Mouse (Mus musculus): ENCODE results near the gene Trpm2.

GRCm38 (mm10) chr10:77974323-77974722 lies 4.0 kb upstream of the Trpm2 start:
- TF ChIP-seq CTCF (IDR thresholded peaks at IDR 0.05; ENCODE audit: control insufficient read depth, insufficient read depth, low read length) (no peak), POLR2A (IDR thresholded peaks at IDR 0.05; ENCODE audit: borderline replicate concordance, control insufficient read depth, low read depth, low read length) (no peak)
